Mouse (Mus musculus): Measurements from ENCODE around the gene Aoc1. TPM values are rescaled to one million over a fixed set of nuclear protein-coding genes. Genes with fewer than 3 reads are reported as not detected.

The Aoc1 gene
- polyA plus RNA-seq, 1 experiment from 2014 or later = 0.23 TPM

GRCm38 (mm10) chr6:48838321-48839080 is 34.2 kb upstream of the Aoc1 start:
- no peak overlapping the region for H3K4me3 ChIP-seq (replicated peaks)
- H3K36me3 ChIP-seq = peaks cover 43% of the 10 kb centered on the region
- WGBS = 72% methylated on average over 6 of the region's 6 CpGs
- H3K27me3 ChIP-seq = no peaks in the 10 kb centered on the region
- no peak overlapping the region for H3K9ac ChIP-seq
- no peaks in the 10 kb centered on the region for H3K9me3 ChIP-seq (replicated peaks)
- H3K4me1 ChIP-seq = peaks cover 42% of the 10 kb centered on the region
- 0 out of 2 replicates have a peak overlapping the region, but pooled peaks have one; percentile 1 for H3K4me2 ChIP-seq (replicated peaks)
- H3K27ac ChIP-seq (replicated peaks) = no peak overlapping the region
- no peak for ATAC-seq (ENCODE audit: insufficient number of reproducible peaks, low FRiP score, low TSS enrichment, low read depth)

- H3K27me3 ChIP-seq = no peaks in the 10 kb centered on the region
- peaks cover 40% of the 10 kb centered on the region; the same call in 1 of the 2 replicates for H3K36me3 ChIP-seq
- peak within 1 kb of the TSS; percentile 37 for H3K9ac ChIP-seq
- H3K4me2 ChIP-seq (replicated peaks) = peak within 1 kb of the TSS; percentile 63
- ATAC-seq (ENCODE audit: insufficient number of reproducible peaks, low FRiP score, low TSS enrichment, low read depth) = peak; percentile 7; the same call in 1 of the 2 replicates
- H3K9me3 ChIP-seq (replicated peaks) = no peaks in the 10 kb centered on the region
- H3K27ac ChIP-seq (replicated peaks) = peak within 1 kb of the TSS; percentile 85
- peak within 1 kb of the TSS; percentile 52 for H3K4me3 ChIP-seq (replicated peaks)
- H3K4me1 ChIP-seq = peaks cover 42% of the 10 kb centered on the region
- WGBS = 15% methylated on average over 7 of the region's 7 CpGs
These were observed 32.2 kb upstream of the Aoc1 start, which contains the start of gene Tmem176a for GRCm38 (mm10) chr6:48840371-48840969. TSS of gene Tmem176a (plus strand) at chr6:48840919.

- Histone ChIP-seq H3K4me1 (peaks cover 42% of the 10 kb centered on the region), H3K27me3 (no peaks in the 10 kb centered on the region), H3K27ac (replicated peaks) (peak within 1 kb of the TSS; percentile 85), H3K36me3 (peaks cover 34% of the 10 kb centered on the region; the same call in 1 of the 2 replicates), H3K4me2 (replicated peaks) (peak within 1 kb of the TSS; percentile 63), H3K4me3 (replicated peaks) (peak within 1 kb of the TSS; percentile 52), H3K9ac (peak within 1 kb of the TSS; percentile 37), H3K9me3 (replicated peaks) (no peaks in the 10 kb centered on the region)
- 3% methylated on average over 6 of the region's 6 CpGs for WGBS
- peak; percentile 93 for ATAC-seq (ENCODE audit: insufficient number of reproducible peaks, low FRiP score, low TSS enrichment, low read depth)
These were observed 31.6 kb upstream of the Aoc1 start, which contains the start of gene Tmem176b for GRCm38 (mm10) chr6:48840973-48841625. TSS of gene Tmem176b (minus strand) at chr6:48841496.

GRCm38 (mm10) chr6:48842111-48842842 is 30.4 kb upstream of the Aoc1 start:
- Histone ChIP-seq H3K27me3 (no peaks in the 10 kb centered on the region), H3K4me3 (replicated peaks) (peak overlapping the region; percentile 52), H3K4me2 (replicated peaks) (peak overlapping the region; percentile 63), H3K4me1 (peaks cover 42% of the 10 kb centered on the region), H3K27ac (replicated peaks) (no peak overlapping the region), H3K9ac (0 out of 2 replicates have a peak overlapping the region, but pooled peaks have one; percentile 35), H3K36me3 (peaks cover 24% of the 10 kb centered on the region; the same call in 1 of the 2 replicates), H3K9me3 (replicated peaks) (no peaks in the 10 kb centered on the region)
- 71% methylated on average over 11 of the region's 11 CpGs for WGBS
- no peak for ATAC-seq (ENCODE audit: insufficient number of reproducible peaks, low FRiP score, low TSS enrichment, low read depth)

GRCm38 (mm10) chr6:48845086-48845485 is 27.6 kb upstream of the Aoc1 start:
- no peak overlapping the region for H3K27ac ChIP-seq (replicated peaks)
- no peaks in the 10 kb centered on the region for H3K27me3 ChIP-seq
- H3K4me2 ChIP-seq (replicated peaks) = no peak overlapping the region
- H3K36me3 ChIP-seq = peaks cover 18% of the 10 kb centered on the region; the same call in 1 of the 2 replicates
- H3K4me1 ChIP-seq = peaks cover 27% of the 10 kb centered on the region
- H3K4me3 ChIP-seq (replicated peaks) = no peak overlapping the region
- ATAC-seq (ENCODE audit: insufficient number of reproducible peaks, low FRiP score, low TSS enrichment, low read depth) = no peak
- WGBS = 72% methylated on average over 4 of the region's 4 CpGs
- H3K9ac ChIP-seq = no peak overlapping the region
- no peaks in the 10 kb centered on the region for H3K9me3 ChIP-seq (replicated peaks)

GRCm38 (mm10) chr6:48851820-48852491 is 20.7 kb upstream of the Aoc1 start:
- Histone ChIP-seq H3K27ac (replicated peaks) (peak overlapping the region; percentile 89), H3K27me3 (no peaks in the 10 kb centered on the region), H3K4me1 (no peaks in the 10 kb centered on the region), H3K9me3 (replicated peaks) (no peaks in the 10 kb centered on the region), H3K4me3 (replicated peaks) (peak overlapping the region; percentile 43), H3K9ac (peak overlapping the region; percentile 51), H3K4me2 (replicated peaks) (peak overlapping the region; percentile 63), H3K36me3 (no peaks in the 10 kb centered on the region)
- ATAC-seq (ENCODE audit: insufficient number of reproducible peaks, low FRiP score, low TSS enrichment, low read depth) = peak; percentile 57; the same call in 1 of the 2 replicates
- WGBS = under 1% methylated on average over 28 of the region's 29 CpGs

GRCm38 (mm10) chr6:48854155-48854554 is 18.5 kb upstream of the Aoc1 start:
- no peak overlapping the region for H3K9ac ChIP-seq
- WGBS = 96% methylated on average over 2 of the region's 2 CpGs
- no peaks in the 10 kb centered on the region for H3K9me3 ChIP-seq (replicated peaks)
- ATAC-seq (ENCODE audit: insufficient number of reproducible peaks, low FRiP score, low TSS enrichment, low read depth) = no peak
- peaks cover 6% of the 10 kb centered on the region; the same call in 1 of the 2 replicates for H3K4me1 ChIP-seq
- no peak overlapping the region for H3K4me3 ChIP-seq (replicated peaks)
- H3K4me2 ChIP-seq (replicated peaks) = no peak overlapping the region
- H3K36me3 ChIP-seq = no peaks in the 10 kb centered on the region
- H3K27ac ChIP-seq (replicated peaks) = no peak overlapping the region
- no peaks in the 10 kb centered on the region for H3K27me3 ChIP-seq

- no peaks in the 10 kb centered on the region for H3K9me3 ChIP-seq (replicated peaks)
- H3K9ac ChIP-seq = no peak overlapping the region
- peaks cover 6% of the 10 kb centered on the region; the same call in 1 of the 2 replicates for H3K4me1 ChIP-seq
- 44% methylated on average over 8 of the region's 8 CpGs for WGBS
- H3K36me3 ChIP-seq = no peaks in the 10 kb centered on the region
- H3K4me3 ChIP-seq (replicated peaks) = no peak overlapping the region
- H3K27ac ChIP-seq (replicated peaks) = no peak overlapping the region
- no peaks in the 10 kb centered on the region for H3K27me3 ChIP-seq
- no peak for ATAC-seq (ENCODE audit: insufficient number of reproducible peaks, low FRiP score, low TSS enrichment, low read depth)
- no peak overlapping the region for H3K4me2 ChIP-seq (replicated peaks)
These were observed 14.9 kb upstream of the Aoc1 start for GRCm38 (mm10) chr6:48857613-48858302.

- Histone ChIP-seq H3K36me3 (no peaks in the 10 kb centered on the region), H3K9me3 (replicated peaks) (no peaks in the 10 kb centered on the region), H3K27ac (replicated peaks) (no peak overlapping the region), H3K27me3 (no peaks in the 10 kb centered on the region), H3K4me1 (peaks cover 6% of the 10 kb centered on the region; the same call in 1 of the 2 replicates), H3K4me3 (replicated peaks) (peak overlapping the region; percentile 29), H3K4me2 (replicated peaks) (peak overlapping the region; percentile 40), H3K9ac (no peak overlapping the region)
- WGBS = 12% methylated on average over 23 of the region's 23 CpGs
- 0 out of 2 replicates have a peak, but pooled peaks have one; percentile 43 for ATAC-seq (ENCODE audit: insufficient number of reproducible peaks, low FRiP score, low TSS enrichment, low read depth)
These were observed 12.4 kb upstream of the Aoc1 start for GRCm38 (mm10) chr6:48860130-48860815.
